Mouse (Mus musculus) layer of hippocampus, adult 9-10 months (tissue): ENCODE results near the gene Saa3.
"Not testable (repeated sequence)": the region's sequence is repeated elsewhere in the genome, so short reads cannot be mapped to it uniquely, and the experiment has no call there.

ENCODE experiments used
- DNase-seq: peaks from one replicate; pipeline ENCODE4 v3.0.0; 2022; ENCODE audit warnings: low spot score

The Saa3 gene

DNA sequence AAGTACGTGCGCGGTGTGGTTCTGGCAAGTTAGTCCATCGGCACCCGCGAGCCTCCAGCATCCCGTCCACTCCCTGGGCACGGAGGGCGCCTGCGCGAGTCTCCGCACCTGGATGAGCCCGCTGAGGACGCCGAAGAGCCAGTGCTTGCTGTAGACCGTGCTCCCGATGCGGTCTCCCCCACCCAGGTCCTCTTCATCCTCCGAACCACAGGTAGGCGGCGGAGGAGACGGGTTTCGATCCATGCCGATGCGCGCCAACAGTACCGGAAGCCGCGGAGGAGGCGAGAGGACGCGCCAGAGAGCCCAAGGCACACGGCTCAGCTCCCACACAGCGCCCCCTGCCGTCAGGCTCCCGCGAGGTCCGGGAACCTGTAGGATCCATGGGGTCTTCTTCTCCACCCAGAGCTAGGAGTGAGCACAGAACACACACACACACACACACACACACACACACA, 5.1 kb downstream of the Saa3 start, which contains the start of gene Saal1:
TSS of gene Saal1 (minus strand) at position 291 of the 455 bp plus-strand sequence.
- DNase-seq = peak; percentile 51

- no peak for DNase-seq
These were observed 14.9 kb downstream of the Saa3 start for GRCm38 (mm10) chr7:46700521-46701025.

GRCm38 (mm10) chr7:46696754-46697153, 18.7 kb downstream of the Saa3 start:
- DNase-seq = no peak

- DNase-seq = no peak
These were observed 28.7 kb downstream of the Saa3 start for GRCm38 (mm10) chr7:46686827-46687226.

GRCm38 (mm10) chr7:46680732-46681131, 34.8 kb downstream of the Saa3 start:
- no peak for DNase-seq

DNA sequence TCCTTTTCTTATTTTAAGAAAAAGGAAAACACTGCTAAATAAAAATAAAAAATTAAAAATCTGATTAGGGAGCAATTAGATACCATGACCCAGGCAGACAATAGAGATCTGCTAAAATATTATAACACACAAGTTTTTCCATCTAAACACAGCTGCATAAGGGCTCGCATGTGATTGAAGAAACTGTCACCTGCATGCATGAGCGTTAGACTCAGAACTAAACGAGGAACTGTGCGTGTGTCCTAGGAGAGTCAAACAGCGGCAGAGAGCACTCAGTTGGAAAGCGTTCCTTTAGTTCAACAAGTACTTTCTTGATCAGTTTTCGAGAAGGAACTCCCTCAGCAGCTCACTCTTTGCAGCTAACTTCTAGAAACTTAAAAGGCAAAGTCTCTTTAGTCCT, 36.5 kb downstream of the Saa3 start:
- DNase-seq = not testable (repeated sequence)

- no peak for DNase-seq
These were observed 37.1 kb downstream of the Saa3 start for GRCm38 (mm10) chr7:46678417-46678816.

GRCm38 (mm10) chr7:46676808-46677360, 38.6 kb downstream of the Saa3 start:
- no peak for DNase-seq

DNA sequence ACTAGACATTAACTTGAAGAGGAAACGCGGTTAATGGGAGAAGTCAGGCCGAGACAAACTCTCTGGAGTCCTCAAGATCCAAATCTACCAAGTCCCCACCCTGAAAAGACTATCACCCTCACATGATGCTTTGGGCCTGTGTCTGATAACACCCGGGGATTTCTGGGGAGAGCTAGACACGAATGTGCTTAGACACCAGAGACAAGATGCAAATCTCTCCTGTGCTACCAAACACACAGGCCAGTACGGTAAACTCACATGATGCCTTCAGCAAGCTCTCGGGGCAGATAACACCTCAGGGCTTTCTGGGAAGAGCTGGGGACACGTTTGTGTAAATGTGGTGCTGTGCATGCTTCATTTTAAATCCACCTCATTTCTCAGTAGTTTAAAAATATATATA, 39.6 kb downstream of the Saa3 start:
- no peak for DNase-seq

DNA sequence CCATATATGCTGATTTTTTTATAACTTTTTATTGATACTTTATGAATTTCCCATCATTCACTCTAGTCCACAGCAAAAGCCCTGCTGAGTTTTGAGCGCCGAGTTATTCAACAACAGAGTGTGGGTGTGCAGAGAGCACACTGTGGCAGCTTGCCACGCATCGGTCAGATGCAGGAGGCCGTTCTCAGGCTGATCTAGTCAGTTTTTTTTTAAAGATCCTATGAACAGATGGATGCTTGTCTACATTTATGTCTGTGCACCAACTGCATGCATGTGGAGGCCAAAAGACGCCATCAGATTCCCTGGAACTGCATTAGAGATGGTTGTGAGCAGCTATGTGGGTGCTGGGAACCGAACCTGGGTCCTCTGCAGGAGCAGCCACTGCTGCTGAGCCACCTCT, 40.4 kb downstream of the Saa3 start:
- DNase-seq = peak; percentile 43

- no peak for DNase-seq
These were observed 43.3 kb downstream of the Saa3 start, which contains the start of gene Tph1 for GRCm38 (mm10) chr7:46672160-46672672. TSS of gene Tph1 (minus strand) at chr7:46672537.

- no peak for DNase-seq
These were observed 48.2 kb downstream of the Saa3 start for GRCm38 (mm10) chr7:46667256-46667655.

DNA sequence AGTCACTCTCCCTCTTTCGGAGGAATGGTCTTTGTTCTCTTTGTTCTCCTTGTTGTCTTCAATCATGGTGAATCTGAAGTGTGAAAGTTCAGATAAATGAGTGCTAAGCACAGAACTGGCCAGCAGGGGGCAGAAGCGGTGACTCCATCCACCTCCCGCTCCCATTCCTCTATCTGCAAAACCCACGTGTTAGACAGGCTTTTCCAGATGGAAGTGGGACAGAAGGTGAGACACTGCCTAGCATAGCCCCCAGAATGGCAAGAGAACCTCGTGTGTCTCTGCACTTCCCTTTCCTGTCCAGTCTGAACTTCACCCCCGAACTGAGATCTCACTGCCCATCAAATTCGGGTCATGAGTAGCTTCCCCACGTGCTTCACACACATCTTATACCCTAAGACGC, 50.3 kb downstream of the Saa3 start:
- no peak for DNase-seq
